Mouse (Mus musculus) brain, embryonic 14.5 days (tissue): Measurements from ENCODE around the gene Tlr4.

Source experiments
- CTCF ChIP-seq: fragments of 200-500 bp; IDR thresholded peaks from 2 replicates; pipeline ENCODE4 v1.5.1; 2012; ENCODE audit warnings: inconsistent platforms, mild to moderate bottlenecking, moderate library complexity, borderline replicate concordance; ENCODE audit not compliant: insufficient read depth, insufficient read length; ENCODE audit errors: extremely low read depth
- POLR2A ChIP-seq: fragments of 200-500 bp; IDR thresholded peaks from 2 replicates; pipeline ENCODE4 v1.6.1; 2012; ENCODE audit warnings: mild to moderate bottlenecking, inconsistent platforms, borderline replicate concordance; ENCODE audit not compliant: poor library complexity, insufficient read depth, insufficient read length, severe bottlenecking; ENCODE audit errors: extremely low read depth

DNA sequence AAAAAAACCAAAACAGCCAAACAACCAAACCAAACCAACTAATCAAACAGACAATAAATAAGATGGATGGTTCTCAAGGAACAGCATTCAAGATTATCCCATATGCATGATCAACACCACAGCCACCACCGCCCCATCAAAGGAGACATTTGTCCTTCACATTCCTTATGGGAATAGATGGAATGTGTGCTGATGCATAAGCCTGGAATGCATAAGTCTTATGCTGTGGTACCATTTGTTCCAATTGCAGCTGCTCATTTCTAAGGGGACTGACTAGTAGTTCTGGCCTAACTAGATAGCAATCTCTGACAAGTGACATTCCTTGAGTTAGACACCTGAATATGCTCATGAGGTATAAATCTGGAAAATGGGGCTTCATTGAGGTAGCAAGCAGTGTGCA, 54.1 kb downstream of the Tlr4 start:
- TF ChIP-seq CTCF (no peak), POLR2A (no peak)
